Mouse (Mus musculus) mesoderm, embryonic 11.5 days (tissue): ENCODE results near the gene Rag1.
A peak's percentile ranks its signal among the peaks of the same experiment; 100 is the strongest.

Source experiments
- DNase-seq: peaks from one replicate; pipeline ENCODE4 v3.0.0-alpha.2; 2012; ENCODE audit warnings: low read depth, low spot score

Rag1 gene

GRCm38 (mm10) chr2:101638979-101639839 lies 10.1 kb downstream of the Rag1 start:
- DNase-seq: peak; percentile 72

DNA sequence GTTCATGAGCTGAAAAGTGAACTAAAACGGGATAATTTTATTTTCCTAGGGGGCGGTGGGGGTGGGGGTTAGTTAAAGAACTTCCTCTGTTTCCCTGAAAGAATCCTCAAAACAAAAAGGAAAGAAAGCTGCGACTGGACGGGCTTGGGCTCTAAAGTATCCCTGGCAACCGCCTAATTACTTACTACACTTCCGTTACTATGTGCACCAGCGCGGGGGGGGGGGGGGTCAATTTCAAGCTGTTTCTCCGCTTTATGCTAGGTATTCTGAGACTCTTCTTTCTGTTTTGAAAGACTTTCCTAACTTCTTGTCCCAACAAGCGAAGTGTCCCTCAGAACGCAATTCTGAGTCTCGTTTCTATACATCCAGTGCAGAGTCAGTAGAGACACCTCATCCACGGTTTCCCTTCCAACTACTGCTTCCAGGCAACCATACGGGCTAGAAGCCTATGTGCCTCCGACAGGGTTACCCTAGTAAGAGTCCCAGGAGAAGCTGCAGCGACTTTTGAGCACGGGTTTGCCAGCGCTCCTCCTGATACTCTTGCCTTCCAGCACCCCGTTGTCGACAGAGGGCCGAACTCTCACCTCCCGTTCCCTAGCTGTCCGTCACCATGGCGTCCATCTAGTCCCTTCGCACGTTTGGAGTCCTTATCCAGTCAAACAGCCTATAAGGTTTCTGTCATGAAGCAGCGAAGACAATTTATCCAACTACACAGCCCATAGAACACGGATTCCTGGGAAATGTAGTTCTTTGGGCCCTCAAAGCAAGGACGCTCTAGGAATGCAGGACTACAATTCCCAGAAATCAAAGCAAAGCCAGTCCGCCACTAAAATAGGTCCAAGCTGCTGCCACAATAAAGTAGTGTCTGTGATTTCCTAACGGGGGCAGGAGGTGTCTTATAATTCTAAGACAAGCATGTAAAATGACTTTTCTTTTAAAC lies 20.7 kb downstream of the Rag1 start:
- peak; percentile 95 for DNase-seq

- DNase-seq: no peak
Observed at GRCm38 (mm10) chr2:101627227-101627626, 22.1 kb downstream of the Rag1 start.

DNA sequence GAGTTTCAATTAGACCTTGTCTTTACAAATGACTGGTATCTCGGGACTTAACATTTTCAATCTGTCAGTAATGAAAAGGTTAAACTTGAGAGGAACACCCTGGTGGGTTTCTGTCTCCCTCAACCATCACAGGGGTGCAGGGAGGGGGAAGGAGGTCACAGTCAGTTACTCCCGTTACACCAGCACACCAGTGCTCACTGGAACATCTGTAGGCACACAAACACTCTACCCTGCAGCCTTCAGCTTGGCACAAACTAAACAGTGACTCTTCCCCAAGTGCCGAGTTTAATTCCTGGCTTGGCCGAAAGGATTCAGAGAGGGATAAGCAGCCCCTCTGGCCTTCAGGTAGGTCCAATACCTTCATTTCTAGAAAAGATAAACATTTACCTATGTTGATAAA lies 24.8 kb downstream of the Rag1 start, which contains the start of gene Rag2:
Gene Rag2 (plus strand): TSS at position 193 of the 400 bp plus-strand sequence.
- no peak for DNase-seq

GRCm38 (mm10) chr2:101624011-101624410 lies 25.3 kb downstream of the Rag1 start:
- DNase-seq: no peak

DNA sequence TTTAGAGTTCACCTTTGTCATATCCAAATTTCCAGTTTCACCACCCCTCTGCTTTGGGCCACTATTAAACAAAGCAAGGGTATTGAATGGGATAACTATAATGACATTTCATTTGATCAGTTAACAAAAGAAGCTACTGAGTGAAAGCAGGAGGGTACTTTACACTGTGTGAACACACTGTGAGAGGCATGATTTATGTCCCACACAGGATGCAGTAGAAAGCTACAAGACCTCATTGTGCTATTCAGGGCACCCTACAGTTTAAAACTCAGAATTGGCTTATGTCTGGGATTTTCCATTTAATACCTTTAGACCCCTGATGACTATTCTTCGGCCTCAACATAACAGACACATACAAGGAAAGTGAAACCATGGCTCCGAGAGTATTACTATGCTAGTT lies 26.3 kb downstream of the Rag1 start:
- no peak for DNase-seq

DNA sequence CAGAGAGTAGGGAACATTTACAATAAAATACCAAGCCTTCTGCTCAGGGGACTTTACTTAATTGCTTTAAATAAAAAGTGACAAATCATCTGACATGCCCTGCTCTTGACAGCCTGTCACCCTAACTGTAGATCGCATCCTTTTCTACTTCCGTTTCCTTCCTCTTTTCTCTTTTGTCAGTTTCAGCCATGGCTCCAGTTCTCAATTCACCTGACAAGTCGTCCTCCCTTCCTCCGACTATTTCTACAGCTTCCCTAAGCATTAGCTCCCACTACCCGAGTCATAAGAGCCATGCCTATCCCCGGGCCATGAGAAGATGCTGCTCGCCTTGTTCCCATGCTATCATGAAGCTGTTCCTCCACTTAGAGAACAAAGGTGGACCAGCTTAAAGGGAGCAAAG lies 27.7 kb downstream of the Rag1 start:
- DNase-seq: no peak

DNA sequence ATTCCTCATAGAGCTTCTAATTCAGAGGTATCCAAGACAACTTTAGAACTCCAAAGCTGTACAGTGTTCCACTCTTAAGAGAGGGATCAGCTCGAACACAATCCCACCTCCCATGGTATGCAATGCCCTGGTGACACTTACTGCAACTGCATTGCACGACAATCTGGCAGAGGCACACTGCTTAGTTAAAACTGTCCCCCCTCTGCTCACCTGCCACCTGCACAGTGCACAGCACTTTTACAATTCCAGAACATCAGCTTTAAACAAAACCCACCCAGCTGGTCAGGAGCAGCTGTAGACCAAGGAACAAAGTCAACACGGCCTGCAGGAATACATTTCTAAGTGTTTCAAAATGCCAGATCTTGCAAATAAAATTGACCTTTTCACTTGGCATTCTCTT lies 28.4 kb downstream of the Rag1 start:
- DNase-seq: no peak

GRCm38 (mm10) chr2:101618373-101618772 lies 30.9 kb downstream of the Rag1 start:
- DNase-seq: no peak

DNA sequence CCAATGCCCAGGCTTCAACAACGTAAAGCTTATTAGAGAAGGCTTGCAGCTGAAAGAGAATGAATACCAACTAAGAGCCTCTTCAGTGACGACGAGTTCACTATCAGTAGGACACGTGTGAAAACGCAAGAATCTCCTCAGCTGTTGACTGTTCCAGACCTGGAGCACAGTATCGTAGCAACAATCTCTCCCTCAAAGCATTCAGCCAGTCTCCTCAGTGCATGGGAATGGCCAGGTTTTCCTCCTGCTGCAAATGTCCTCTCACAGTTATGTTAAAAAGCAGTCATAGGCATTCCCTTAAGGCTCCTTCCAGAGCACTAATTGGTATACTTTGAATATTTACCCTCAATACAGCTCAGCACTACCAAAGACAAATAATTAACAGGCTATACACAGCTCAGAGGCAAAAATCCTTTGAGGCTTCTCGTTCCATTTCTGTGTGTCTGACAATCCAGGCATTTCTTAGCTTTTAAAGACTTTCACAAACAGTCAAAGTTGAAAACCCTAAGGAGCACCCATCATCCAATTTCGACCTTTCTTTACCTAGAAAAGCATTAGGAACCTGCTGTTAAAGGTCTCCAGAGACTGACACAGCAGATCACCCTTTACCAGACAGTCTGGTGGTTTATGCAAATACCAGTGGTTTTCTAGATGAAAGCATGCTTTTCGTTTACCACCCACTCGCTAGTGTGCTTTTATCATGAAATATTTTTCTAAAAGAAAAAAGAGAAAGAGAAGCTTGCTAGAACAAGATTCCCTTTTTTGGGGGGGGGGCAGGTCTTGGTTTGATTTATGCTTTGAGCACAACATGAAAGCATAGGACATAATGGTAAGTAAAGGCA lies 33.6 kb downstream of the Rag1 start:
- DNase-seq: no peak

DNA sequence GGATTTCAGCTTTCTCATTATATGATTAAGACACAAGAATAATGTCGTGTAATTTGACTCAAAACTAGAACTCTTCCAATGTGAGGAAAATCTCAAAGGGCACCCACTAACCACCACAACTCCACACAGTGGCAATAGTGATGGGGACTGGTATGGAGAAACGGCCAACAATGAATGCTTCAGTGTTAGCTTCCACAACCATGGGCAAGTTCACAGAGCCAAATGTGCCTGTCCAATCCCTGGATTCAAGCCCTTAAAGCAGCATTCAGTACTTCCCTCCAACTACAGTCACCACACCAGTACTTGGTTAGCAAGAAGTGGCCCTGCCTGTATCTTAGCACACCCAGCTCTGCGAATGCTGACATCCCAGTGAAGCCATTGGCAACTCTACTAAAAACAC lies 38.4 kb downstream of the Rag1 start:
- DNase-seq: no peak

- DNase-seq: peak; percentile 40
Observed at GRCm38 (mm10) chr2:101608232-101608894, 40.9 kb downstream of the Rag1 start.

DNA sequence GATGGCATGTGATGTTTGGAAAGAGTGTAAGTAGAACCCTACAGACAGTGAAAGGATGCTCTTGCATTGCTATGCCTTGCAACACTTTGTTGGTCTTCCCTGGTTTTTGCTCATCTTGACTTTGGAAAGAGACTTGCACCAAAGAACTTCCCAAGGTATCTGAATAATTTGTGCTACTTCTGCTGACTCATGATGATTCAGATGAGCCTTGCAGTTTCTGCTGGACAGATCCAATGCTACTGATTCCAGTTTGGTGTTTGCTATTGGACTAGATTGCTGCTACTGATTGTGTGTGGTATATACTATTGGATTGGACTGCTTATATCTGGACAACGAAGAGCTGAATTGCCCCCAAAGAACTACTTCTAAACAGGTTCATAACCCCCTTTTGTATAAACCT lies 46.2 kb downstream of the Rag1 start:
- no peak for DNase-seq

DNA sequence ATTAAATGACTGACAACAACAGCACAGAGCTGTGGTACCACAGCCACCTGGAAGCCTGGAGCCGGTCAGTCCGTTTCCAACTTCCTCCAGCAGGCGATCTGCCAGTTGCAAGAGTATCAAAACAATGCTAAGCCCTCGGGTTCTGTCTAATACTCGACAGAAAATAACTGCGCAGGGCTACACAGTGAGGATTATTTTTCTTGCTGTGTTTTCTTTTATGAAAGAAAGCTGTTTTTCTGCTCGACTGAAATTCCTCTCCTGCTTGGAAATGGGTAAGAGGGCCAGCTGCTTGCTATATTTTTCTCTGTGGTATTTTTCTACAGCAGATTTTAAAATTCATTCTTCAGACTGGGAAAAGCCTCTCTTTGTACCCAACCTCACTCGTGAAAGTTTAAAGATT lies 48.6 kb downstream of the Rag1 start:
- DNase-seq: peak; percentile 37

DNA sequence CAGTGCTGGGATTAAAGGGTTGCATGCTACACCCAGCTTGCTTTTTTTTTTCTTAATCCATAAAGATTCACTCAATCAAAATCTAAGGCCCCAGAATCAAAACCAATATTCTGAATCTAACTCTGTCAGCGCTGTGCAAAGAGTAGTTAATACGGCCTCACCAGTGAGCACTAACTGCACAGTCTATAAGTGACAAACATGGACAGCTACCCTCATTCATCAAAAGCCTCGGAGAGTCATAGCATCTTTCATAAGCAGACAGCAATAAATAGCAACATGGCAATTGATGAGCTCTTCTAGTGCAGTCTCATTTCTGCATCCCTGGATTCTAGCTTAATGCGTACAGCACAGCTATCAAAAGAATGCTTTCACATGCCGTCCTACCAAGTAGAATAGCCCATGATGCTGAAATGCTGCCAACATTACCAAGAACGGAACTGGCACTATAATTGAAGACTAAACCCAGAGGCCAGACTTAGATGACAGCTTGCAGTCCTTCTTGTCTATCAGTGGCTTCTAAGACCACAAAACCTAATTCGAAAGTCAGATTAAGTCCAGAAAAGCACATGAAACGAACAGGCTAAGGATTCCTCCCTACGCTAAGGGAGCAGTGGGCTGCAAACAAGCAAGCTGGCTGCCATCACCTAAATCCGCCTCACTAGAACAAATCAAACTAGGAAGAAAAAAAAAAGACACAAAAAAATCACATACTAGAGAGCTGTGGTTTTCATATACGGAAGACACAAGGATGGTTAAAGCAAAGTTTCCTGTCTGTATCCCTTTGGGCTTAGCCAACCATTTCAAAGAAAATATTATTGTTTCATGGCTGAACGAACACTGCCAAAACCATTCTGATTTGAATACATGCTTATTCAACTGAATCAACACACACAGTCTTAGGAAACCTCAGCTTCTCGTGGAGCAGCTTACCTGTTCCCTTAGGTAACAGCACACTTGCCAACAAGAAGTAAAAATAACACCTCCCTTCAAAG lies 50.8 kb downstream of the Rag1 start:
- no peak for DNase-seq

GRCm38 (mm10) chr2:101597186-101597585 lies 52.1 kb downstream of the Rag1 start:
- DNase-seq: no peak

DNA sequence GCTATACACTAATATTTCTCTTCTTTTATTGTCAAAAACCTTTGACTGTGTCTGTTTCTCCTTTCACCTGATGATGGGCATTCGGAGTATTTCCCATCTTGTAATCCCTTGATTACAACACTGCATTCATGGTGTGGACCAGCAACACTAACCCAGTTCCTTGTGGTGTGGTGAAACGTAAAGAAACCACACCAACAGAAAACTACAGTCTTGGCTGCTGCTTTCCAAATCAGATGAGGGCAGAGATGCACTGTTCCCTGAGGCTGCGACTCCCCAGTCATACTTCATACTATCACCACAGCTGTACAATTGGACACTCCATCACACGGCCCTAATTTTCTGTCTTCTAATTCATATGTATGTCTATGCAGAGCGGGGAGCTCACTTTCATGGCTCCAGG lies 54.6 kb downstream of the Rag1 start:
- DNase-seq: no peak

DNA sequence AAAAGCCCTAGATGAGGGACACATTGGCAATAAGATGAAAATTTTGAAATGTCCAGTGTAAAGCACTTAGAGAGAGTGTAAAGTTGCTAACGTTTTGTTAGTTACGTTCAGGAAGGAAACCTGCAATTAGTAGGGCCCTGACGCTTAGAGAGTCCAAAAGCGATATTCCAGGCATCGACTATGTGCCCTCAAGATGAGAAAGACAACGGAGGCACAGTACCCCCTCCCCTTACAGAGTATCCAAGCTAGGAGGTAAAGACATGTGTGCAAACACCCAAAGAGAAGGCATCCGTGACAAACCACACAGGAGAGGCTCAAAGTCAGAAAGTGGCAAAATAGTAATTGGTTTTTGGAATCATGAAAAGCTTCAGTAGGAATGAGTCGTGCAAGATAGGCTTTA lies 56.4 kb downstream of the Rag1 start:
- no peak for DNase-seq

- DNase-seq: peak; percentile 73
Observed at GRCm38 (mm10) chr2:101592023-101592841, 57.1 kb downstream of the Rag1 start.
